Comparison of ENCODE assay signal across 8 mouse cellular contexts in the genomic region with DNA sequence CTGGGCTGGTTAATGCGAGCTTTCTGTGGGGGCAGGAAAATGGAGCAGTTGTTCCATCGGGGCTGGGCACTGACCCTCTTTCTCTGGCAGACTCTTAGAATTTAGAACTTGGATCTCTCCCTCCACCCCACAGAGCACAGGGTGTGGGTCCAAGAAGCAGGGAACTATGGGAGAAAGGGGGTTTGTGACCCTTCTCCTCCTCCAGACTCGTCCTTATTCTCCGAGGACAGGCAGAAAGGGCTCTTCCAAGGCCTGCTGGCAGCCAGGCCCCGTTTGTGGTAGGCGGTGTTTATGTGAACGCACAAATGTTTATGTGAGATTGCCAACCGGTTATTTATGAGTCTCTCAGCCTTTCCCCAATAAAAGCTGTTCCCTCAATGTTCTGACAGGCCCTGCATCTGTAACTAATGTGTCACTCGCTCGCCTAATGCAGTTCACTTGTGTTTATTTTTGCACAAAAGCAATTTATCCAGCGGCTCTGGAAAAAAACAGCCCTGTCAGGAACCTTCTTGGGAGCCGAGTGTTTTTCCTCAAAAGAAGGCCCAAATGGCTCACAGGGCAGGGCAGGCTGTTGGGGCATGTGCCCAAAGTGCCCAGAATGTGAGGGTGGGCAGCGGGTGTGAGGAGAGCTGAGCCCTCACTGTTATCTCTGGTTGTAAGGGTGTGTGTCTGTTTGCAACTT. TPM values are rescaled to one million over a fixed set of nuclear protein-coding genes. Genes with fewer than 3 reads are reported as not detected.
DNase-seq lines count a peak whose midpoint lies in the region; ATAC-seq lines count a peak whose summit lies in the region.
"Had no signal": no experiment of that assay in that cellular context is flagged by ENCODE, and none has a peak within 500 bp of the region (broad histone marks: within the 10 kb centered on the region; RNA-seq: fewer than 3 reads in every experiment).

No protein-coding gene starts in this region.

- H3K4me3 ChIP-seq in embryonic facial prominence, embryonic 15.5 days (replicated peaks), result no peak overlapping the region
- H3K4me3 ChIP-seq in intestine, embryonic 15.5 days (replicated peaks), result no peak overlapping the region
- no peak overlapping the region for H3K4me3 ChIP-seq in limb, embryonic 10.5 days
- no peak overlapping the region for H3K4me3 ChIP-seq in neural tube, embryonic 14.5 days (ENCODE audit: low read depth, low read length)
- H3K4me3 ChIP-seq: midbrain, embryonic 12.5 days had no signal

- no peak overlapping the region for H3K9ac ChIP-seq in embryonic facial prominence, embryonic 15.5 days
- no peak overlapping the region for H3K9ac ChIP-seq in intestine, embryonic 15.5 days
- no peak overlapping the region for H3K9ac ChIP-seq in neural tube, embryonic 14.5 days (replicated peaks; ENCODE audit: low read depth, low read length)
- H3K9ac ChIP-seq: midbrain, embryonic 12.5 days had no signal

- peaks cover 48% of the 10 kb centered on the region for H3K4me1 ChIP-seq in embryonic facial prominence, embryonic 15.5 days
- H3K4me1 ChIP-seq in intestine, embryonic 15.5 days (replicated peaks), result peaks cover 20% of the 10 kb centered on the region
- H3K4me1 ChIP-seq in limb, embryonic 10.5 days, result peaks cover 42% of the 10 kb centered on the region
- H3K4me1 ChIP-seq in neural tube, embryonic 14.5 days (ENCODE audit: control insufficient read depth, insufficient read depth, low read length), result peaks cover 14% of the 10 kb centered on the region; the same call in 1 of the 2 replicates

- 33% methylated on average over 13 of the region's 13 CpGs for WGBS in embryonic facial prominence, embryonic 15.5 days
- WGBS in intestine, embryonic 15.5 days, result 32% methylated on average over 13 of the region's 13 CpGs
- WGBS in limb, embryonic 10.5 days, result 20% methylated on average over 13 of the region's 13 CpGs
- 26% methylated on average over 13 of the region's 13 CpGs for WGBS in neural tube, embryonic 14.5 days

- no peaks in the 10 kb centered on the region for H3K27me3 ChIP-seq in embryonic facial prominence, embryonic 15.5 days
- H3K27me3 ChIP-seq in intestine, embryonic 15.5 days (replicated peaks), result no peaks in the 10 kb centered on the region
- peaks cover 5% of the 10 kb centered on the region; the same call in 1 of the 2 replicates for H3K27me3 ChIP-seq in limb, embryonic 10.5 days (ENCODE audit: low read depth, poor library complexity, severe bottlenecking)
- H3K27me3 ChIP-seq in neural tube, embryonic 14.5 days (ENCODE audit: control insufficient read depth, insufficient read depth, low read length), result no peaks in the 10 kb centered on the region
- H3K27me3 ChIP-seq: midbrain, embryonic 12.5 days had no signal

- DNase-seq in right cerebral cortex, adult 2 months (ENCODE audit: low spot score in 2 of 2), result peak; percentile 31 to 47
- no peak for DNase-seq in right cerebral cortex, postnatal 4 days
- peak; percentile 53 for DNase-seq in limb, embryonic 10.5 days (ENCODE audit: low spot score)
- no peak for DNase-seq in spleen, postnatal 4 days (ENCODE audit: low spot score in 2 of 2)

- ATAC-seq in embryonic facial prominence, embryonic 15.5 days (ENCODE audit: insufficient number of reproducible peaks, low FRiP score, low TSS enrichment, low read depth), result peak; percentile 61; the same call in 1 of the 2 replicates
- ATAC-seq in intestine, embryonic 15.5 days, result peak; percentile 85
- peak; percentile 87 for ATAC-seq in neural tube, embryonic 14.5 days (ENCODE audit: low read depth)

- no peaks in the 10 kb centered on the region for H3K9me3 ChIP-seq in embryonic facial prominence, embryonic 15.5 days (replicated peaks)
- H3K9me3 ChIP-seq in intestine, embryonic 15.5 days, result no peaks in the 10 kb centered on the region
- H3K9me3 ChIP-seq in limb, embryonic 10.5 days (replicated peaks), result no peaks in the 10 kb centered on the region
- H3K9me3 ChIP-seq in neural tube, embryonic 14.5 days (ENCODE audit: control insufficient read depth, low read length), result no peaks in the 10 kb centered on the region
- H3K9me3 ChIP-seq: midbrain, embryonic 12.5 days had no signal

- H3K4me2 ChIP-seq in embryonic facial prominence, embryonic 15.5 days (replicated peaks), result no peak overlapping the region
- H3K4me2 ChIP-seq in intestine, embryonic 15.5 days (replicated peaks), result no peak overlapping the region
- no peak overlapping the region for H3K4me2 ChIP-seq in neural tube, embryonic 14.5 days (ENCODE audit: low read depth, low read length)
- H3K4me2 ChIP-seq: midbrain, embryonic 12.5 days had no signal

- peak overlapping the region; percentile 89 for H3K27ac ChIP-seq in embryonic facial prominence, embryonic 15.5 days (replicated peaks)
- H3K27ac ChIP-seq in intestine, embryonic 15.5 days, result peak overlapping the region; percentile 88
- peak overlapping the region; percentile 78 for H3K27ac ChIP-seq in limb, embryonic 10.5 days
- H3K27ac ChIP-seq in neural tube, embryonic 14.5 days (ENCODE audit: low read depth, low read length), result peak overlapping the region; percentile 69
- H3K27ac ChIP-seq: midbrain, embryonic 12.5 days had no signal

- H3K36me3 ChIP-seq in embryonic facial prominence, embryonic 15.5 days, result no peaks in the 10 kb centered on the region
- no peaks in the 10 kb centered on the region for H3K36me3 ChIP-seq in intestine, embryonic 15.5 days
- no peaks in the 10 kb centered on the region for H3K36me3 ChIP-seq in limb, embryonic 10.5 days
- H3K36me3 ChIP-seq in neural tube, embryonic 14.5 days (ENCODE audit: control insufficient read depth, insufficient read depth, low read length), result no peaks in the 10 kb centered on the region
- H3K36me3 ChIP-seq: midbrain, embryonic 12.5 days had no signal

RNA-seq across cellular contexts. Expression of gene Haao, which starts 42.1 kb away (rescaled TPM):
- 1.1 and 1.6 TPM in 2 replicates for polyA plus RNA-seq in embryonic facial prominence, embryonic 15.5 days (2015; fragmentation: Nextera tagmentation; extraction: Ambion mirVana)
- 1.1 and 1.2 TPM in 2 replicates for polyA plus RNA-seq in intestine, embryonic 15.5 days (2015; fragmentation: Nextera tagmentation; extraction: Ambion mirVana)
- 0.70 and 0.99 TPM in 2 replicates for polyA plus RNA-seq in limb, embryonic 10.5 days (2016; fragmentation: Nextera tagmentation; extraction: Ambion mirVana)
- 0.16 TPM in 1 of 2 replicates, not detected in the other for polyA plus RNA-seq in neural tube, embryonic 14.5 days (2014; fragmentation: Nextera tagmentation; extraction: Ambion mirVana)

Comparison
In these comparisons a context has a peak if more than half of its experiments do, and no peak if none do; other contexts are left out.
1. DNase-seq: peak in right cerebral cortex, adult 2 months (2 of 2) and limb, embryonic 10.5 days (single experiment); none in right cerebral cortex, postnatal 4 days (single experiment) and spleen, postnatal 4 days (0 of 2).
2. Peak in every context shown above with its lines, with median percentiles within 50 percentile points of each other: ATAC-seq and H3K27ac ChIP-seq.